Mouse (Mus musculus): Measurements from ENCODE around the gene Pnp2.
"Not testable (repeated sequence)": the region's sequence is repeated elsewhere in the genome, so short reads cannot be mapped to it uniquely, and the experiment has no call there.

Gene Pnp2

GRCm38 (mm10) chr14:50957146-50957545 is 1.4 kb downstream of the Pnp2 start:
- not testable (repeated sequence) for DNase-seq (ENCODE audit: low spot score)

GRCm38 (mm10) chr14:50958289-50958995 is 2.6 kb downstream of the Pnp2 start:
- DNase-seq (ENCODE audit: low spot score) = not testable (repeated sequence)

GRCm38 (mm10) chr14:50968216-50968980 is 12.6 kb downstream of the Pnp2 start:
- no peak for DNase-seq (ENCODE audit: low spot score)

- no peak for DNase-seq (ENCODE audit: low spot score)
Measured at GRCm38 (mm10) chr14:50969041-50969440, 13.2 kb downstream of the Pnp2 start.

GRCm38 (mm10) chr14:50969558-50970544 is 14.1 kb downstream of the Pnp2 start:
- peak; percentile 9 for DNase-seq (ENCODE audit: low spot score)

- no peak for DNase-seq (ENCODE audit: low spot score)
Measured at GRCm38 (mm10) chr14:50970822-50971221, 15.0 kb downstream of the Pnp2 start.

GRCm38 (mm10) chr14:50973054-50973453 is 17.3 kb downstream of the Pnp2 start:
- not testable (repeated sequence) for DNase-seq (ENCODE audit: low spot score)

- DNase-seq (ENCODE audit: low spot score) = no peak
Measured at GRCm38 (mm10) chr14:50973700-50974099, 17.9 kb downstream of the Pnp2 start.

GRCm38 (mm10) chr14:50975001-50975400 is 19.2 kb downstream of the Pnp2 start:
- DNase-seq (ENCODE audit: low spot score) = no peak

- no peak for DNase-seq (ENCODE audit: low spot score)
Measured at GRCm38 (mm10) chr14:50976674-50977073, 20.9 kb downstream of the Pnp2 start.

GRCm38 (mm10) chr14:50978451-50978850 is 22.7 kb downstream of the Pnp2 start:
- not testable (repeated sequence) for DNase-seq (ENCODE audit: low spot score)

GRCm38 (mm10) chr14:50979631-50980030 is 23.8 kb downstream of the Pnp2 start:
- no peak for DNase-seq (ENCODE audit: low spot score)

- no peak for DNase-seq (ENCODE audit: low spot score)
Measured at GRCm38 (mm10) chr14:50981207-50981606, 25.4 kb downstream of the Pnp2 start.

GRCm38 (mm10) chr14:50981837-50982236 is 26.0 kb downstream of the Pnp2 start:
- DNase-seq (ENCODE audit: low spot score) = no peak

GRCm38 (mm10) chr14:50987668-50988067 is 31.9 kb downstream of the Pnp2 start:
- DNase-seq (ENCODE audit: low spot score) = no peak

- no peak for DNase-seq (ENCODE audit: low spot score)
Measured at GRCm38 (mm10) chr14:50991037-50991436, 35.2 kb downstream of the Pnp2 start.

GRCm38 (mm10) chr14:50997088-50997487 is 41.3 kb downstream of the Pnp2 start:
- DNase-seq (ENCODE audit: low spot score) = no peak

GRCm38 (mm10) chr14:50997999-50998666 is 42.3 kb downstream of the Pnp2 start:
- no peak for DNase-seq (ENCODE audit: low spot score)

- DNase-seq (ENCODE audit: low spot score) = no peak
Measured at GRCm38 (mm10) chr14:51007152-51007801, 51.5 kb downstream of the Pnp2 start, which contains the start of gene Rnase10. Gene Rnase10, plus strand, starts transcription at chr14:51007751.

GRCm38 (mm10) chr14:51007914-51008713 is 52.3 kb downstream of the Pnp2 start:
- DNase-seq (ENCODE audit: low spot score) = peak; percentile 30

Data from ovary, adult 18-20 months (tissue).